ENCODE assay signal across 13 mouse cellular contexts in genomic region chr13:111803506-111803905, GRCm38 (mm10). TPM values are rescaled to one million over a fixed set of nuclear protein-coding genes. Genes with fewer than 3 reads are reported as not detected.
DNase-seq lines count a peak whose midpoint lies in the region; ATAC-seq and TF ChIP-seq lines count a peak whose summit lies in the region.
"Had no signal": no experiment of that assay in that cellular context is flagged by ENCODE, and none has a peak within 500 bp of the region (broad histone marks: within the 10 kb centered on the region; RNA-seq: fewer than 3 reads in every experiment).

No protein-coding gene starts in this region.

- peak overlapping the region; percentile 80 for H3K27ac ChIP-seq in kidney, embryonic 15.5 days
- H3K27ac ChIP-seq in spleen, adult 2 months (ENCODE audit: insufficient read depth, low read length) = peak overlapping the region; percentile 35
- no peak overlapping the region for H3K27ac ChIP-seq in forebrain, embryonic 13.5 days
- H3K27ac ChIP-seq: embryonic facial prominence, embryonic 12.5 days had no signal

- WGBS in kidney, embryonic 15.5 days = 51% methylated on average over 6 of the region's 6 CpGs
- 65% methylated on average over 6 of the region's 6 CpGs for WGBS in spleen, adult 2 months
- WGBS in forebrain, embryonic 13.5 days = 86% methylated on average over 6 of the region's 6 CpGs

- H3K4me1 ChIP-seq in kidney, embryonic 15.5 days = peaks cover 82% of the 10 kb centered on the region
- H3K4me1 ChIP-seq in spleen, adult 2 months (ENCODE audit: control insufficient read depth, insufficient read depth, insufficient read length) = peaks cover 54% of the 10 kb centered on the region; the same call in 1 of the 2 replicates
- H3K4me1 ChIP-seq in forebrain, embryonic 13.5 days = peaks cover 44% of the 10 kb centered on the region

- peak; percentile 71 for DNase-seq in cerebellum, postnatal 10 days
- no peak for DNase-seq in cerebellum, adult 9-10 months
- DNase-seq in kidney, adult 9 months = no peak
- no peak for DNase-seq in spleen, adult 2 months (ENCODE audit: low read depth in 1 of 2, low spot score in 2 of 2)
- no peak for DNase-seq in spleen, postnatal 14 days (ENCODE audit: low spot score in 2 of 2)
- no peak for DNase-seq in left cerebral cortex, adult 18-20 months (ENCODE audit: low spot score in 2 of 2)
- DNase-seq: adrenal gland, postnatal 25 days; cerebellum, adult 11-12 months; heart, adult 11 months; heart, postnatal 36 days had no signal

- ATAC-seq in kidney, embryonic 15.5 days (replicated peaks; ENCODE audit: low FRiP score) = no peak
- ATAC-seq in forebrain, embryonic 13.5 days = no peak

- no peak for TF ChIP-seq POLR2A in spleen, adult 2 months (IDR thresholded peaks at IDR 0.05; ENCODE audit: low read depth, low read length)

- no peaks in the 10 kb centered on the region for H3K9me3 ChIP-seq in kidney, embryonic 15.5 days (replicated peaks)
- no peaks in the 10 kb centered on the region for H3K9me3 ChIP-seq in forebrain, embryonic 13.5 days (replicated peaks)
- H3K9me3 ChIP-seq: embryonic facial prominence, embryonic 12.5 days had no signal

- H3K9ac ChIP-seq in kidney, embryonic 15.5 days = no peak overlapping the region
- no peak overlapping the region for H3K9ac ChIP-seq in forebrain, embryonic 13.5 days
- H3K9ac ChIP-seq: embryonic facial prominence, embryonic 12.5 days had no signal

- TF ChIP-seq CTCF in spleen, adult 2 months (IDR thresholded peaks at IDR 0.05; ENCODE audit: extremely low read depth, insufficient read depth, insufficient read length, insufficient replicate concordance) = no peak

- H3K27me3 ChIP-seq in kidney, embryonic 15.5 days = no peaks in the 10 kb centered on the region
- H3K27me3 ChIP-seq in spleen, adult 2 months (ENCODE audit: control insufficient read depth, insufficient read depth, low read length) = no peaks in the 10 kb centered on the region; the same call in 1 of the 2 replicates
- no peaks in the 10 kb centered on the region for H3K27me3 ChIP-seq in forebrain, embryonic 13.5 days
- H3K27me3 ChIP-seq: embryonic facial prominence, embryonic 12.5 days had no signal

- H3K4me3 ChIP-seq in kidney, embryonic 15.5 days (replicated peaks) = no peak overlapping the region
- H3K4me3 ChIP-seq in spleen, adult 2 months (ENCODE audit: extremely low read depth, insufficient read depth, insufficient read length) = no peak overlapping the region
- no peak overlapping the region for H3K4me3 ChIP-seq in forebrain, embryonic 13.5 days
- H3K4me3 ChIP-seq: embryonic facial prominence, embryonic 12.5 days had no signal

- peak overlapping the region; percentile 46 for H3K4me2 ChIP-seq in kidney, embryonic 15.5 days
- H3K4me2 ChIP-seq in forebrain, embryonic 13.5 days = no peak overlapping the region
- H3K4me2 ChIP-seq: embryonic facial prominence, embryonic 12.5 days had no signal

- H3K36me3 ChIP-seq in kidney, embryonic 15.5 days = no peaks in the 10 kb centered on the region
- H3K36me3 ChIP-seq in spleen, adult 2 months (ENCODE audit: control insufficient read depth, insufficient read depth, low read length) = no peaks in the 10 kb centered on the region
- H3K36me3 ChIP-seq in forebrain, embryonic 13.5 days (ENCODE audit: poor library complexity, severe bottlenecking) = no peaks in the 10 kb centered on the region
- H3K36me3 ChIP-seq: embryonic facial prominence, embryonic 12.5 days had no signal

RNA-seq across cellular contexts. Expression of gene Map3k1, which starts 5.3 kb away (rescaled TPM):
- polyA plus RNA-seq in kidney, embryonic 15.5 days (2015; fragmentation: Nextera tagmentation; extraction: Ambion mirVana) = 27.2 and 29.8 TPM in 2 replicates
- polyA plus RNA-seq in spleen, adult 2 months (2012; rRNA removed) = 45.1 and 49.9 TPM in 2 replicates
- 11.1 and 11.8 TPM in 2 replicates for polyA plus RNA-seq in forebrain, embryonic 13.5 days (2015; fragmentation: Nextera tagmentation; extraction: Ambion mirVana)
- 10 to 100 TPM in 1 of 2 experiments, 1 to 10 TPM in 1; 9.0 to 10.7 TPM for total RNA-seq in left cerebral cortex, adult 18-20 months (2021)

Comparison
In these comparisons a context has a peak if more than half of its experiments do, and no peak if none do; other contexts are left out.
1. DNase-seq: peak in cerebellum, postnatal 10 days (2 of 2); none in cerebellum, adult 9-10 months (single experiment), kidney, adult 9 months (single experiment), spleen, adult 2 months (0 of 2), spleen, postnatal 14 days (0 of 2) and left cerebral cortex, adult 18-20 months (0 of 2).